Mouse (Mus musculus): ENCODE results near the gene Pknox2.

Pknox2 gene

GRCm38 (mm10) chr9:36990626-36991368 is 156.4 kb downstream of the Pknox2 start:
- no peak for DNase-seq (ENCODE audit: low read depth, low spot score)

DNA sequence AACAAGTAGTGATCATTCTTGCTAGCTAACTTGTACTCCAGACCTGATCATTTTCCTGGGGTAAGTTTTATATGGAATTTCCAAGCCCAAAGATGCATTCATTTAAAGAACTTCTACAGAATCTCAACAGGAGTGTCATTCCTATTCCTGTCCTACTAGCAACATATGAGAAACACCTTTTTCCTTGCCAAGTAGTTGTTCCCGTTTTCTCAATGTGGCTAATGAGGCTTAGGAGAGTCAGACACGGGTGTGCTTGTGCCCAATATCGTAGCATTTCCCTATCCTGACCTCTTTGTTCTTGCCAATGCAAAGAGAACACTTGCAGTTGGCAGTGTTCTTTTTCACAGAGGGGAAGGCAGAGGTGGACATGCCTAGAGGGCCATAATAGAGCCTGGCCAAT is 157.2 kb downstream of the Pknox2 start:
- DNase-seq (ENCODE audit: low read depth, low spot score): no peak

DNA sequence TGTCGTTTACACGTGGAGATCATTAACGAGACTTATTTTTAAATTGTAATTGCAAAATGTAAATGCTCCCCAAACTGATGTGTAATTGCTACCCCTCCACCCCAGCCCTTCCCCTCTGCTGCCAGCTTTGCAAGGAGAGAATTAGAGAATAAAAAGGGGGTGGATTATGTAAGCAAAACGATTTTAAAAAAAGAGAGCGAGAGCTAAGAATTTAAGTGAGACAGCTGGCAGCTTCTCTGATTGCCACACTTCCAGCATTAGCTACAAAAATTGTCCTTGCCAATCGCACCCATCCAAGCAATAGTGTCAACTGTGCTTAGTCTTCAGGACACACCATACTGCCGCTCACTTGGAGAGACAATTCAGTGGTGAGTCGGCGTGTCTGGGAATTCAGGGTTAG is 162.0 kb downstream of the Pknox2 start:
- no peak for DNase-seq (ENCODE audit: low read depth, low spot score)

GRCm38 (mm10) chr9:36976596-36977362 is 170.4 kb downstream of the Pknox2 start:
- no peak for DNase-seq (ENCODE audit: low read depth, low spot score)

- no peak for DNase-seq (ENCODE audit: low read depth, low spot score)
Observed at GRCm38 (mm10) chr9:36973486-36974227, 173.6 kb downstream of the Pknox2 start.

GRCm38 (mm10) chr9:36972089-36972488 is 175.1 kb downstream of the Pknox2 start:
- DNase-seq (ENCODE audit: low read depth, low spot score): no peak

GRCm38 (mm10) chr9:36971066-36971465 is 176.1 kb downstream of the Pknox2 start:
- DNase-seq (ENCODE audit: low read depth, low spot score): no peak

DNA sequence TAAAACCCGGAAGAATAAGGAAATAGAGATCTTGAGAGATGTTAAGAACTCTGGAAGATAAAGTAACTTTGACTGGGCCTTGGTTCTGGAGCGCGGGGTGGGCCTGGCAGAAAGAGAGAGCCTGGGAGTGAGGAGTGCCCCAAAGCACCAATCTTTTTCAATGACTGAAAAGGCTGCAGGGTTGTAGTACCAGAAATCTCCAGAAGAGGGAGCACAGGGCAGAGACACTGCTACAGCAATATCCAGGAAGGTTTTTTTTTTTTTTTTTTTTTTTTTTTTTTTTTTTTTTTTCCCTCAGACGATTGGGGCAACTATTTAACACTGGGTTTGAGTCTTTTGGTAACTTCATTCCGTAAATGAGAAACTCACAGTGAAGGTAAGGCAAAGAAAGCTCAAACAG is 176.6 kb downstream of the Pknox2 start:
- DNase-seq (ENCODE audit: low read depth, low spot score): peak; percentile 71

DNA sequence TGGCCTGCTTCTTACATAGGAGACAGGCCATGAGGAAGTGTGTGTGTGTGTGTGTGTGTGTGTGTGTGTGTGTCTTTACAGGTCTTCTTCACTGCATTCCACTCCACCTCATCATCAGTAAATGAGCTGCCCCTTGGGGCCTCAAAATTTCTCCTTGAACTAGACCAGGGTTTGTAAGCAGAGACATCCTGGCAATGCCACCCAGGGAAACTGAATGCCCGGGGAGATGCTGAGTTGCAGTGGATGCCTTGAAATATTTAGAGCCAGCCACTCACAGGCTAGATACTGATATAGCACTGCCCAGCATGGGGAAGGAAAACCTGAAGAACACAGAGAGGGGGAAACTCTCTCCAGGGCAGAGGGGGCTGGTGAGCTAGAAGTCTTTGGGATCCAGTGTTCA is 178.1 kb downstream of the Pknox2 start:
- DNase-seq (ENCODE audit: low read depth, low spot score): no peak

- peak; percentile 53 for DNase-seq (ENCODE audit: low read depth, low spot score)
Observed at GRCm38 (mm10) chr9:36968713-36969112, 178.5 kb downstream of the Pknox2 start.

DNA sequence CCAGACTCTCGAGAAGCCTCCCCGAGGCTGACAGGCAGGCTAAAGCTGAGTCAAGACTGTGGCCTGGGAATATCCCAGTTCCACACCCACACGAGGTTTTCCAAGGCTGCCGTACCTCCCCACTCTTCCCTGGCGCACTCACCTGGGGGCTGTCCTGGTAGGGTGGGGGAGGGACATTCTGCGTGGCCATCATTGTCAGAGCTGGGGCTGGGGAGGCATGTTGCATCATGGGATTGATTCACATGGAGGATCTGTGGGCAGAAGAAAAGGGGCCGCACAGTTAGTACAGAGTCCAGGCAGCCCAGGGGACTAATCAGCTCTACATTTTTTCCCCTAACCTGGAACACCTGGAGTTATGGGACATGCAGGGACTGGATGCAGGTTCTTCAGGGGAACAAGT is 179.0 kb downstream of the Pknox2 start:
- DNase-seq (ENCODE audit: low read depth, low spot score): no peak

GRCm38 (mm10) chr9:36965720-36966119 is 181.5 kb downstream of the Pknox2 start:
- DNase-seq (ENCODE audit: low read depth, low spot score): peak; percentile 36

- DNase-seq (ENCODE audit: low read depth, low spot score): no peak
Observed at GRCm38 (mm10) chr9:36964230-36964629, 183.0 kb downstream of the Pknox2 start.

- DNase-seq (ENCODE audit: low read depth, low spot score): no peak
Observed at GRCm38 (mm10) chr9:36963512-36963911, 183.7 kb downstream of the Pknox2 start.

GRCm38 (mm10) chr9:36961874-36962273 is 185.3 kb downstream of the Pknox2 start:
- no peak for DNase-seq (ENCODE audit: low read depth, low spot score)

DNA sequence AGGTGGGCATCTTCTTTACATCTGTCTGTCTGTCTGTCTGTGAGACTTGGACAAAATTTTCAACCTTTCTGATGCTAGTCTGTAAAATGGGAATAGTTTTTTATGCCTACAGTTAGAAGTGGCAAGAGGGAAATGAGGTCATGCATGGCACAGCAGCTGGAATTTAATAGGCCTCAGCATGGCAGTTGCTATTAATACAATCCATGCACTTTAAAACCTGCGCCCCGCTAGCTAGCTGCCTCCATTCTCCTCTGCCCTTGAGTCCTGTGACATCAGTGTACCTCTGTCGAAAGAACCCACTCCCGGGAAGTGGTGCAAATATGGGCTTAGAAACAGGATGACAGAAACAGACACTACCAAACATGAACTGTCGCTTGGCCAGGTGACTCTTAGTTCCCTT is 186.1 kb downstream of the Pknox2 start:
- DNase-seq (ENCODE audit: low read depth, low spot score): no peak

DNA sequence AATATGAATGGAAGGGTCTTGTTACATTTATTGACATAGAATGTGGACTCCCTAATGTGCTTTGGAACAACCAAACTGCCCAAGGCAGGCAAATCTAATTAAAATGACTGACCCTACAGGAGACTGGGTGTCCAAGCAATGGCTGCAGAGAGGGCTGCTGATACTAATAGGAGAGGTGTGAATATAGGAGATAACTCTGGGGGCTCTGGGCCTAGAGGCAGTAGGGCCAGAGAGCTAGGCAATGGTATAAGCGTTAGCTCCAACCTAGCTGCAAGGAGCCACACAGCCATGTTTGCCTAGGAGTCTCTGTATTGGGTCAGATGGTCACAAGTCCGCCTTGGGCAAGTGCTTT is 196.1 kb downstream of the Pknox2 start:
- no peak for DNase-seq (ENCODE audit: low read depth, low spot score)

GRCm38 (mm10) chr9:36950271-36951132 is 196.7 kb downstream of the Pknox2 start:
- peak; percentile 62 for DNase-seq (ENCODE audit: low read depth, low spot score)

- no peak for DNase-seq (ENCODE audit: low read depth, low spot score)
Observed at GRCm38 (mm10) chr9:36948181-36948580, 199.0 kb downstream of the Pknox2 start.

GRCm38 (mm10) chr9:36947056-36947694 is 200.0 kb downstream of the Pknox2 start:
- DNase-seq (ENCODE audit: low read depth, low spot score): no peak

DNA sequence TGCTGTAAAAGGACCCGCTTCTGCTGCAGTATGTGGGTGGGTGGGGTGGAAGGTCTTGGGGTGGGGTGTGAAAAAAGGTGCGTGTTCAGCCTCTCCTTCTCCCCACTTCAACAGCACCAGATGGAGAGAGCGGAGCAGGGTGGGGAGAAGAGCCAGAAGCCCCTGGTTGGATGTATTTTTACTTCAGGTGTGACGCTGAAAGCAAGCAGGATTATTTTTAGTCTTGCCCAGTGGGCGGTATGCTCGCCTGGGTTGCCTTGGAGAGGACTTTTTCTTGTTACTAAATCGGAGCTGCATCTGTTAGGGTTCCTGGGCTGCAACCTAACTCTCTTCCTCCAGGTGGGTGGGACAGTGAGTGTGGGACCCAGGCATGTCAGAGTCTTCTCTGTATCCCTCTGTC is 202.4 kb downstream of the Pknox2 start:
- no peak for DNase-seq (ENCODE audit: low read depth, low spot score)
